25 mouse cellular contexts compared by ENCODE assay signal in the genomic region with DNA sequence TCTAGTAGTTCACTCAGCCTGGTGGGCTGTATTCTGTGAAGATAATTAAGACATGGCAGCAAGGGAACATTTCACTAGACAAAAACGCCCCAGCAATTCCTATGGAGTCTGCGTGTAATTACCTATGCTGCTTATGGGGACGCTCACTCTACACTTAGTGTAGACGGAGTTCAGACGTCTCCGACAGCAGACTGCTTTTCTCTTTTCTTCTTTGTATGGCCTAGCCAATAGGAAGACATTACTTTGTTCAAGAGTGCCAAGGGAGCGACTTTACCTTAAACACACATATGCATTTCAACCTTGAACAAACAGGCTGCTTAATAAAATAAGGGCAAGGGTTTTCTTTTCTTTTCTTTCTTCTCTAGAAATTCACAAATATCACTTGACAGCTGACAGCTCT.
DNase-seq lines count a peak whose midpoint lies in the region; ATAC-seq and TF ChIP-seq lines count a peak whose summit lies in the region.
"Had no signal": no experiment of that assay in that cellular context is flagged by ENCODE, and none has a peak within 500 bp of the region (broad histone marks: within the 10 kb centered on the region; RNA-seq: fewer than 3 reads in every experiment).

No protein-coding gene starts in this region.

- H3K9ac ChIP-seq in forebrain, embryonic 16.5 days (replicated peaks; ENCODE audit: low read depth, low read length): no peak overlapping the region
- H3K9ac ChIP-seq in forebrain, postnatal 0 days: no peak overlapping the region
- no peak overlapping the region for H3K9ac ChIP-seq in lung, embryonic 16.5 days (ENCODE audit: low read length)
- no peak overlapping the region for H3K9ac ChIP-seq in stomach, embryonic 14.5 days (replicated peaks; ENCODE audit: low read depth, low read length)
- no peak overlapping the region for H3K9ac ChIP-seq in stomach, postnatal 0 days (ENCODE audit: low read length)
- H3K9ac ChIP-seq: embryonic facial prominence, embryonic 15.5 days; heart, embryonic 12.5 days; heart, embryonic 15.5 days; hindbrain, embryonic 14.5 days had no signal

- H3K36me3 ChIP-seq in forebrain, embryonic 16.5 days (ENCODE audit: control insufficient read depth, insufficient read depth): no peaks in the 10 kb centered on the region
- H3K36me3 ChIP-seq in forebrain, postnatal 0 days (ENCODE audit: insufficient read depth): no peaks in the 10 kb centered on the region
- H3K36me3 ChIP-seq in lung, embryonic 16.5 days (ENCODE audit: control insufficient read depth, insufficient read depth, low read length): no peaks in the 10 kb centered on the region
- no peaks in the 10 kb centered on the region for H3K36me3 ChIP-seq in stomach, embryonic 14.5 days (ENCODE audit: control insufficient read depth, insufficient read depth, low read length)
- H3K36me3 ChIP-seq in stomach, postnatal 0 days (ENCODE audit: control insufficient read depth, insufficient read depth, low read length): no peaks in the 10 kb centered on the region
- H3K36me3 ChIP-seq: embryonic facial prominence, embryonic 15.5 days; heart, embryonic 12.5 days; heart, embryonic 15.5 days had no signal

- no peaks in the 10 kb centered on the region for H3K27me3 ChIP-seq in forebrain, embryonic 16.5 days (replicated peaks; ENCODE audit: control insufficient read depth, insufficient read depth, low read length)
- H3K27me3 ChIP-seq in forebrain, postnatal 0 days (ENCODE audit: insufficient read depth, low read length): no peaks in the 10 kb centered on the region
- no peaks in the 10 kb centered on the region for H3K27me3 ChIP-seq in lung, embryonic 16.5 days (ENCODE audit: control insufficient read depth, insufficient read depth, low read depth, low read length)
- no peaks in the 10 kb centered on the region for H3K27me3 ChIP-seq in stomach, embryonic 14.5 days (ENCODE audit: control insufficient read depth, insufficient read depth, low read length)
- H3K27me3 ChIP-seq in stomach, postnatal 0 days (ENCODE audit: control insufficient read depth, insufficient read depth, low read length): no peaks in the 10 kb centered on the region
- H3K27me3 ChIP-seq: embryonic facial prominence, embryonic 15.5 days; heart, embryonic 12.5 days; heart, embryonic 15.5 days had no signal

- H3K27ac ChIP-seq in forebrain, embryonic 16.5 days (ENCODE audit: low read length): no peak overlapping the region
- H3K27ac ChIP-seq in forebrain, postnatal 0 days (ENCODE audit: low read depth, low read length): no peak overlapping the region
- 0 out of 2 replicates have a peak overlapping the region, but pooled peaks have one; percentile 5 for H3K27ac ChIP-seq in lung, embryonic 16.5 days (ENCODE audit: low read length)
- H3K27ac ChIP-seq in stomach, embryonic 14.5 days (ENCODE audit: low read length): peak overlapping the region; percentile 30
- H3K27ac ChIP-seq in stomach, postnatal 0 days (replicated peaks): no peak overlapping the region
- H3K27ac ChIP-seq: embryonic facial prominence, embryonic 15.5 days; heart, embryonic 15.5 days; hindbrain, embryonic 14.5 days; hindbrain, postnatal 0 days had no signal

- H3K9me3 ChIP-seq in forebrain, embryonic 16.5 days (ENCODE audit: control insufficient read depth, low read length): no peaks in the 10 kb centered on the region
- H3K9me3 ChIP-seq in forebrain, postnatal 0 days (ENCODE audit: low read length): no peaks in the 10 kb centered on the region
- no peaks in the 10 kb centered on the region for H3K9me3 ChIP-seq in lung, embryonic 16.5 days (ENCODE audit: control insufficient read depth, low read length)
- no peaks in the 10 kb centered on the region for H3K9me3 ChIP-seq in stomach, embryonic 14.5 days (ENCODE audit: control insufficient read depth, low read depth, low read length)
- no peaks in the 10 kb centered on the region for H3K9me3 ChIP-seq in stomach, postnatal 0 days (ENCODE audit: control insufficient read depth, low read length)
- H3K9me3 ChIP-seq: embryonic facial prominence, embryonic 15.5 days; heart, embryonic 12.5 days; heart, embryonic 15.5 days had no signal

- ATAC-seq in forebrain, embryonic 16.5 days: peak; percentile 26; the same call in 1 of the 2 replicates
- ATAC-seq in forebrain, postnatal 0 days: no peak
- no peak for ATAC-seq in lung, embryonic 16.5 days (ENCODE audit: low read depth)
- ATAC-seq in stomach, embryonic 14.5 days (ENCODE audit: insufficient number of reproducible peaks, insufficient read depth, low FRiP score, low read depth): peak; percentile 49; the same call in 1 of the 2 replicates
- no peak; the same call in 1 of the 2 replicates for ATAC-seq in stomach, postnatal 0 days (ENCODE audit: low FRiP score, low TSS enrichment)
- ATAC-seq: CD4-positive, CD25-positive, alpha-beta regulatory T cell, adult 4 months; hindbrain, postnatal 0 days; inflammation-experienced regulatory T-cells, adult 6 months had no signal

- intact Hi-C loops in heart, postnatal 10 days (cut with DNase I): no loop called here

- H3K4me1 ChIP-seq in forebrain, embryonic 16.5 days (replicated peaks; ENCODE audit: control insufficient read depth, insufficient read depth, low read length): no peaks in the 10 kb centered on the region
- no peaks in the 10 kb centered on the region for H3K4me1 ChIP-seq in forebrain, postnatal 0 days (ENCODE audit: insufficient read depth)
- no peaks in the 10 kb centered on the region for H3K4me1 ChIP-seq in lung, embryonic 16.5 days (replicated peaks; ENCODE audit: control insufficient read depth, insufficient read depth, low read length)
- no peaks in the 10 kb centered on the region for H3K4me1 ChIP-seq in stomach, embryonic 14.5 days (ENCODE audit: control insufficient read depth, insufficient read depth, low read length)
- H3K4me1 ChIP-seq in stomach, postnatal 0 days (replicated peaks; ENCODE audit: control insufficient read depth, insufficient read depth): no peaks in the 10 kb centered on the region
- H3K4me1 ChIP-seq: embryonic facial prominence, embryonic 15.5 days; heart, embryonic 12.5 days; heart, embryonic 15.5 days had no signal

- H3K4me2 ChIP-seq in forebrain, embryonic 16.5 days (ENCODE audit: low read length): no peak overlapping the region
- no peak overlapping the region for H3K4me2 ChIP-seq in forebrain, postnatal 0 days (ENCODE audit: low read depth)
- no peak overlapping the region for H3K4me2 ChIP-seq in lung, embryonic 16.5 days (ENCODE audit: low read depth, low read length)
- no peak overlapping the region for H3K4me2 ChIP-seq in stomach, embryonic 14.5 days (replicated peaks; ENCODE audit: low read depth, low read length)
- H3K4me2 ChIP-seq in stomach, postnatal 0 days (replicated peaks; ENCODE audit: low read depth): 0 out of 2 replicates have a peak overlapping the region, but pooled peaks have one; percentile 5
- H3K4me2 ChIP-seq: embryonic facial prominence, embryonic 15.5 days; heart, embryonic 12.5 days; heart, embryonic 15.5 days; hindbrain, embryonic 14.5 days had no signal

- TF ChIP-seq EP300 in stomach, postnatal 0 days (optimal IDR thresholded peaks at IDR 0.05): no peak

- no peak for TF ChIP-seq CTCF in forebrain, postnatal 0 days (IDR thresholded peaks at IDR 0.05; ENCODE audit: low read depth)
- no peak for TF ChIP-seq CTCF in stomach, postnatal 0 days (IDR thresholded peaks at IDR 0.05; ENCODE audit: low read depth)

- no peak for DNase-seq in forebrain, postnatal 0 days
- DNase-seq in lung, postnatal 25 days (ENCODE audit: low spot score): no peak
- no peak for DNase-seq in stomach, postnatal 0 days (ENCODE audit: low spot score)
- no peak for DNase-seq in heart, postnatal 10 days
- DNase-seq: adrenal gland, adult 2 months; adrenal gland, postnatal 14 days; cerebellum, adult 11-12 months; cerebellum, adult 8-10 months; cerebellum, postnatal 10 days; cerebellum, postnatal 36 days; embryo, embryonic 11 days; gastrocnemius, postnatal 25 days; heart, adult 18-20 months; heart, postnatal 14 days; heart, postnatal 4 days had no signal

- 48% methylated on average over 7 of the region's 7 CpGs for WGBS in forebrain, embryonic 16.5 days
- WGBS in forebrain, postnatal 0 days: 55% methylated on average over 7 of the region's 7 CpGs
- 59% methylated on average over 7 of the region's 7 CpGs for WGBS in lung, embryonic 16.5 days
- WGBS in stomach, embryonic 14.5 days: 76% methylated on average over 7 of the region's 7 CpGs
- 49% methylated on average over 7 of the region's 7 CpGs for whole genome bisulfite sequencing in stomach, postnatal 0 days

- no peak overlapping the region for H3K4me3 ChIP-seq in forebrain, embryonic 16.5 days (replicated peaks; ENCODE audit: low read length)
- H3K4me3 ChIP-seq in forebrain, postnatal 0 days (ENCODE audit: low read depth, low read length): no peak overlapping the region
- no peak overlapping the region for H3K4me3 ChIP-seq in lung, embryonic 16.5 days (ENCODE audit: low read length)
- no peak overlapping the region for H3K4me3 ChIP-seq in stomach, embryonic 14.5 days (ENCODE audit: low read depth, low read length)
- no peak overlapping the region for H3K4me3 ChIP-seq in stomach, postnatal 0 days (ENCODE audit: low read depth, low read length)
- H3K4me3 ChIP-seq: embryonic facial prominence, embryonic 15.5 days; heart, embryonic 12.5 days; heart, embryonic 15.5 days had no signal

Comparison
In these comparisons a context has a peak if more than half of its experiments do, and no peak if none do; other contexts are left out.
1. ATAC-seq: peak in forebrain, embryonic 16.5 days (single experiment) and stomach, embryonic 14.5 days (single experiment); none in forebrain, postnatal 0 days (single experiment), lung, embryonic 16.5 days (single experiment) and stomach, postnatal 0 days (single experiment).
2. H3K27ac ChIP-seq: peak in lung, embryonic 16.5 days (single experiment) and stomach, embryonic 14.5 days (single experiment); none in forebrain, embryonic 16.5 days (single experiment), forebrain, postnatal 0 days (single experiment) and stomach, postnatal 0 days (single experiment).